Mouse (Mus musculus) hindbrain, postnatal 0 days (tissue): ENCODE data around the gene Fgf11. TPM values are rescaled to one million over a fixed set of nuclear protein-coding genes. Genes with fewer than 3 reads are reported as not detected.

Experiments used
- ATAC-seq: fragments of 200-750 bp; cut with Nextera tagmentation; 2 replicates; pipeline ENCODE4 v1.8.0; 2017; ENCODE audit warnings: mild to moderate bottlenecking, moderate TSS enrichment, moderate library complexity
- DNase-seq: peaks from one replicate; pipeline ENCODE4 v3.0.0-alpha.2; 2015; ENCODE audit warnings: low spot score
- H3K27ac ChIP-seq: fragments of 300-500 bp; sonication (generic); 2 replicates; pipeline ENCODE4 v1.5.1; 2014; ENCODE audit warnings: mild to moderate bottlenecking
- H3K27me3 ChIP-seq: fragments of 300-500 bp; sonication (generic); 2 replicates; pipeline ENCODE4 v1.6.1; 2014; ENCODE audit warnings: low read length, mixed read lengths; ENCODE audit not compliant: insufficient read depth
- H3K36me3 ChIP-seq: fragments of 300-500 bp; sonication (generic); 2 replicates; pipeline ENCODE4 v1.6.1; 2014; ENCODE audit warnings: low read length, mixed read lengths; ENCODE audit not compliant: insufficient read depth
- H3K4me1 ChIP-seq: fragments of 300-500 bp; sonication (generic); 2 replicates; pipeline ENCODE4 v1.6.1; 2014; ENCODE audit warnings: antibody characterized with exemption, low read length, mixed read lengths; ENCODE audit not compliant: insufficient read depth
- H3K4me2 ChIP-seq: fragments of 300-500 bp; sonication (generic); 2 replicates; pipeline ENCODE4 v1.6.1; 2014; ENCODE audit warnings: low read depth, mild to moderate bottlenecking, low read length, moderate library complexity, mixed read lengths
- H3K4me3 ChIP-seq: fragments of 300-500 bp; sonication (generic); 2 replicates; pipeline ENCODE4 v1.5.1; 2014; ENCODE audit warnings: low read length
- H3K9ac ChIP-seq: fragments of 300-500 bp; sonication (generic); replicated peaks from 2 replicates; pipeline ENCODE4 v1.6.1; 2014; ENCODE audit warnings: mild to moderate bottlenecking, low read length, moderate library complexity, mixed read lengths
- H3K9me3 ChIP-seq: fragments of 300-500 bp; sonication (generic); 2 replicates; pipeline ENCODE4 v1.6.1; 2016; ENCODE audit warnings: low read length, mixed read lengths
- CTCF ChIP-seq: IDR thresholded peaks from 2 replicates; pipeline ENCODE4 v1.5.1; 2016; ENCODE audit warnings: antibody characterized with exemption, control low read depth, low read depth
- WGBS: fragments of 180-500 bp; shearing (Covaris S2); extraction: QIAGEN DNeasy Blood & Tissue Kit; methylation state at CpG from one replicate; pipeline ENCODE4 v1.1.7; 2014; 5-methylcytosine and 5-hydroxymethylcytosine counted together
- polyA plus RNA-seq: library from polyadenylated mRNA; unstranded; fragments of >200 nt; fragmentation: Nextera tagmentation; extraction: Ambion mirVana; gene quantifications from 2 replicates; pipeline ENCODE4 v1.2.1, GENCODE M21; 2015
- total RNA-seq: library from RNA; depleted of rRNA; stranded (reverse); fragments of >200 nt; gene quantifications from 2 replicates; pipeline ENCODE4 v1.2.3, GENCODE M21; 2014

Fgf11 gene
- total and polyA plus RNA-seq, 2 experiments from 2014 or later, result 3.8 to 19.1 TPM

GRCm38 (mm10) chr11:69846198-69846680, 44.6 kb upstream of the Fgf11 start, which contains the start of gene Plscr3:
Gene Plscr3, plus strand, starts transcription at chr11:69846376.
- Histone ChIP-seq H3K4me1 (peaks cover 6% of the 10 kb centered on the region), H3K4me2 (peak within 1 kb of the TSS; percentile 92), H3K36me3 (peaks cover 23% of the 10 kb centered on the region), H3K27me3 (no peaks in the 10 kb centered on the region), H3K27ac (peak within 1 kb of the TSS; percentile 93), H3K9me3 (no peaks in the 10 kb centered on the region), H3K9ac (peak within 1 kb of the TSS; percentile 85), H3K4me3 (peak within 1 kb of the TSS; percentile 80)
- peak; percentile 96 for DNase-seq
- TF ChIP-seq CTCF, result no peak
- WGBS, result under 1% methylated on average over 32 of the region's 38 CpGs
- peak; percentile 94 for ATAC-seq

GRCm38 (mm10) chr11:69838714-69839104, 37.1 kb upstream of the Fgf11 start:
- H3K4me1 ChIP-seq, result peaks cover 14% of the 10 kb centered on the region
- 0% methylated on average over 7 of the region's 7 CpGs for WGBS
- no peak for ATAC-seq
- peak overlapping the region; percentile 72 for H3K4me3 ChIP-seq
- H3K36me3 ChIP-seq, result no peaks in the 10 kb centered on the region
- no peaks in the 10 kb centered on the region for H3K9me3 ChIP-seq
- TF ChIP-seq CTCF, result no peak
- peak overlapping the region; percentile 88 for H3K27ac ChIP-seq
- H3K27me3 ChIP-seq, result no peaks in the 10 kb centered on the region
- peak overlapping the region; percentile 86 for H3K4me2 ChIP-seq
- no peak for DNase-seq
- H3K9ac ChIP-seq, result peak overlapping the region; percentile 71

GRCm38 (mm10) chr11:69837952-69838713, 36.5 kb upstream of the Fgf11 start, which contains the start of gene Tmem256:
Gene Tmem256, plus strand, starts transcription at chr11:69838514.
- DNase-seq (peak; percentile 98), ATAC-seq (peak; percentile 91)
- Histone ChIP-seq H3K9ac (peak within 1 kb of the TSS; percentile 79), H3K4me2 (peak within 1 kb of the TSS; percentile 86), H3K27ac (peak within 1 kb of the TSS; percentile 88), H3K36me3 (peaks cover 2% of the 10 kb centered on the region; the same call in 1 of the 2 replicates), H3K27me3 (no peaks in the 10 kb centered on the region), H3K9me3 (no peaks in the 10 kb centered on the region), H3K4me1 (peaks cover 14% of the 10 kb centered on the region), H3K4me3 (peak within 1 kb of the TSS; percentile 72)
- under 1% methylated on average over 34 of the region's 34 CpGs for WGBS
- TF ChIP-seq CTCF, result no peak

- H3K4me1 ChIP-seq, result peaks cover 14% of the 10 kb centered on the region
- 0% methylated on average over 32 of the region's 32 CpGs for WGBS
- ATAC-seq, result no peak
These were observed 35.9 kb upstream of the Fgf11 start, which contains the start of gene Nlgn2 for GRCm38 (mm10) chr11:69837604-69837951. Gene Nlgn2, minus strand, starts transcription at chr11:69837784.

GRCm38 (mm10) chr11:69836703-69837576, 35.3 kb upstream of the Fgf11 start:
- Histone ChIP-seq H3K4me3 (peak overlapping the region; percentile 72), H3K9me3 (no peaks in the 10 kb centered on the region), H3K27me3 (no peaks in the 10 kb centered on the region), H3K9ac (peak overlapping the region; percentile 79), H3K36me3 (peaks cover 10% of the 10 kb centered on the region), H3K4me2 (peak overlapping the region; percentile 86), H3K27ac (peak overlapping the region; percentile 88), H3K4me1 (peaks cover 14% of the 10 kb centered on the region)
- TF ChIP-seq CTCF, result no peak
- ATAC-seq, result no peak
- WGBS, result 1% methylated on average over 49 of the region's 52 CpGs
- DNase-seq, result peak; percentile 69

More at GRCm38 (mm10) chr11:69837604-69837951, 35.9 kb upstream of the Fgf11 start, which contains the start of gene Nlgn2:
- peak within 1 kb of the TSS; percentile 72 for H3K4me3 ChIP-seq
- H3K27ac ChIP-seq, result peak within 1 kb of the TSS; percentile 88
- no peaks in the 10 kb centered on the region for H3K27me3 ChIP-seq
- H3K9ac ChIP-seq, result peak within 1 kb of the TSS; percentile 79
- peak; percentile 14; the same call in 1 of the 2 replicates for TF ChIP-seq CTCF
- H3K36me3 ChIP-seq, result peaks cover 7% of the 10 kb centered on the region
- H3K9me3 ChIP-seq, result no peaks in the 10 kb centered on the region
- H3K4me2 ChIP-seq, result peak within 1 kb of the TSS; percentile 86
- DNase-seq, result peak; percentile 93

GRCm38 (mm10) chr11:69835966-69836335, 34.3 kb upstream of the Fgf11 start:
- H3K4me1 ChIP-seq, result peaks cover 14% of the 10 kb centered on the region
- peak overlapping the region; percentile 88; the same call in 1 of the 2 replicates for H3K27ac ChIP-seq
- H3K9ac ChIP-seq, result peak overlapping the region; percentile 79
- peak overlapping the region; percentile 86 for H3K4me2 ChIP-seq
- DNase-seq, result no peak
- H3K9me3 ChIP-seq, result no peaks in the 10 kb centered on the region
- TF ChIP-seq CTCF, result no peak
- 4% methylated on average over 4 of the region's 4 CpGs for WGBS
- no peaks in the 10 kb centered on the region for H3K27me3 ChIP-seq
- peaks cover 10% of the 10 kb centered on the region for H3K36me3 ChIP-seq
- no peak for ATAC-seq
- H3K4me3 ChIP-seq, result peak overlapping the region; percentile 72
